Mouse (Mus musculus) forebrain, embryonic 14.5 days (tissue): ENCODE data around the gene Stoml2. TPM values are rescaled to one million over a fixed set of nuclear protein-coding genes. Genes with fewer than 3 reads are reported as not detected.

Experiments used
- ATAC-seq: fragments of 200-750 bp; cut with Nextera tagmentation; 2 replicates; pipeline ENCODE4 v1.8.0; 2017; ENCODE audit warnings: mild to moderate bottlenecking, moderate library complexity
- DNase-seq: peaks from one replicate; pipeline ENCODE4 v3.0.0-alpha.2; 2015; ENCODE audit warnings: low spot score
- H3K27ac ChIP-seq: fragments of 300-500 bp; sonication (generic); 2 replicates; pipeline ENCODE4 v1.5.1; 2014; ENCODE audit warnings: low read depth, mild to moderate bottlenecking, control low read depth, low read length, moderate library complexity
- H3K27me3 ChIP-seq: fragments of 300-500 bp; sonication (generic); replicated peaks from 2 replicates; pipeline ENCODE4 v1.6.1; 2014; ENCODE audit warnings: low read length, control low read depth, mixed read lengths; ENCODE audit not compliant: control insufficient read depth, insufficient read depth
- H3K36me3 ChIP-seq: fragments of 300-500 bp; sonication (generic); 2 replicates; pipeline ENCODE4 v1.6.1; 2014; ENCODE audit warnings: low read length, control low read depth; ENCODE audit not compliant: control insufficient read depth, insufficient read depth
- H3K4me1 ChIP-seq: fragments of 300-500 bp; sonication (generic); 2 replicates; pipeline ENCODE4 v1.6.1; 2014; ENCODE audit warnings: antibody characterized with exemption, low read length, control low read depth; ENCODE audit not compliant: control insufficient read depth, insufficient read depth
- H3K4me2 ChIP-seq: fragments of 300-500 bp; sonication (generic); 2 replicates; pipeline ENCODE4 v1.6.1; 2014; ENCODE audit warnings: mild to moderate bottlenecking, control low read depth, low read length
- H3K4me3 ChIP-seq: fragments of 300-500 bp; sonication (generic); 2 replicates; pipeline ENCODE4 v1.5.1; 2014; ENCODE audit warnings: low read depth, low read length, control low read depth
- H3K9ac ChIP-seq: fragments of 300-500 bp; sonication (generic); 2 replicates; pipeline ENCODE4 v1.6.1; 2014; ENCODE audit warnings: mild to moderate bottlenecking, low read length, control low read depth, moderate library complexity
- H3K9me3 ChIP-seq: fragments of 300-500 bp; sonication (generic); replicated peaks from 2 replicates; pipeline ENCODE4 v1.6.1; 2016; ENCODE audit warnings: low read length, control low read depth, mixed read lengths; ENCODE audit not compliant: control insufficient read depth
- WGBS: fragments of 180-500 bp; shearing (Covaris S2); extraction: QIAGEN DNeasy Blood & Tissue Kit; methylation state at CpG from one replicate; pipeline ENCODE4 v1.1.7; 2014; 5-methylcytosine and 5-hydroxymethylcytosine counted together
- polyA plus RNA-seq: library from polyadenylated mRNA; unstranded; fragments of >200 nt; fragmentation: Nextera tagmentation; extraction: Ambion mirVana; gene quantifications from 2 replicates; pipeline ENCODE4 v1.2.1, GENCODE M21; 2014

Stoml2 gene
- polyA plus RNA-seq, 1 experiment from 2014 or later = 334 TPM

- 94% methylated on average over 23 of the region's 23 CpGs for WGBS
- Histone ChIP-seq H3K4me3 (no peak overlapping the region), H3K27ac (no peak overlapping the region), H3K4me2 (no peak overlapping the region), H3K4me1 (peaks cover 7% of the 10 kb centered on the region), H3K36me3 (peaks cover 74% of the 10 kb centered on the region), H3K27me3 (no peaks in the 10 kb centered on the region), H3K9me3 (no peaks in the 10 kb centered on the region), H3K9ac (no peak overlapping the region)
- ATAC-seq (no peak), DNase-seq (no peak)
Observed at GRCm38 (mm10) chr4:43019641-43020465, 11.7 kb downstream of the Stoml2 start.

- H3K4me2 ChIP-seq = no peak overlapping the region
- ATAC-seq = no peak
- peaks cover under 1% of the 10 kb centered on the region; the same call in 1 of the 2 replicates for H3K4me1 ChIP-seq
- no peaks in the 10 kb centered on the region for H3K27me3 ChIP-seq
- H3K4me3 ChIP-seq = no peak overlapping the region
- DNase-seq = no peak
- WGBS = 93% methylated on average over 10 of the region's 10 CpGs
- no peak overlapping the region for H3K27ac ChIP-seq
- peaks cover 74% of the 10 kb centered on the region for H3K36me3 ChIP-seq
- no peak overlapping the region for H3K9ac ChIP-seq
- H3K9me3 ChIP-seq = no peaks in the 10 kb centered on the region
Observed at GRCm38 (mm10) chr4:43019176-43019575, 12.3 kb downstream of the Stoml2 start.

- Histone ChIP-seq H3K9me3 (no peaks in the 10 kb centered on the region), H3K27ac (no peak overlapping the region), H3K36me3 (peaks cover 65% of the 10 kb centered on the region), H3K4me3 (no peak overlapping the region), H3K4me1 (no peaks in the 10 kb centered on the region), H3K9ac (no peak overlapping the region), H3K27me3 (no peaks in the 10 kb centered on the region), H3K4me2 (no peak overlapping the region)
- DNase-seq = no peak
- ATAC-seq = no peak
- WGBS = 96% methylated on average over 4 of the region's 4 CpGs
Observed at GRCm38 (mm10) chr4:43018156-43018555, 13.4 kb downstream of the Stoml2 start.

GRCm38 (mm10) chr4:43012091-43012490 is 19.4 kb downstream of the Stoml2 start:
- Histone ChIP-seq H3K27ac (no peak overlapping the region), H3K9me3 (no peaks in the 10 kb centered on the region), H3K4me3 (no peak overlapping the region), H3K36me3 (peaks cover 7% of the 10 kb centered on the region), H3K4me2 (no peak overlapping the region), H3K4me1 (0 out of 2 replicates have a peak, but pooled peaks cover 6% of the 10 kb centered on the region), H3K9ac (no peak overlapping the region), H3K27me3 (no peaks in the 10 kb centered on the region)
- DNase-seq (no peak), ATAC-seq (no peak)
- WGBS = 100% methylated on average over 1 of the region's 1 CpGs

- Histone ChIP-seq H3K27me3 (no peaks in the 10 kb centered on the region), H3K36me3 (no peaks in the 10 kb centered on the region), H3K4me2 (peak within 1 kb of the TSS; percentile 69), H3K4me3 (peak within 1 kb of the TSS; percentile 66), H3K9me3 (no peaks in the 10 kb centered on the region), H3K9ac (peak within 1 kb of the TSS; percentile 63), H3K27ac (no peak within 1 kb of the TSS), H3K4me1 (0 out of 2 replicates have a peak, but pooled peaks cover 6% of the 10 kb centered on the region)
- 1% methylated on average over 37 of the region's 37 CpGs for WGBS
- DNase-seq (peak; percentile 90), ATAC-seq (peak; percentile 96)
Observed at GRCm38 (mm10) chr4:43010161-43011038, 21.1 kb downstream of the Stoml2 start, which contains the start of gene Fancg. Gene Fancg (minus strand): TSS chr4:43010506.

GRCm38 (mm10) chr4:43005765-43006164 is 25.7 kb downstream of the Stoml2 start:
- WGBS = 53% methylated on average over 2 of the region's 2 CpGs
- ATAC-seq = no peak

GRCm38 (mm10) chr4:43004951-43005350 is 26.6 kb downstream of the Stoml2 start:
- 92% methylated on average over 3 of the region's 3 CpGs for WGBS
- H3K4me1 ChIP-seq = 0 out of 2 replicates have a peak, but pooled peaks cover 6% of the 10 kb centered on the region
- no peak for ATAC-seq

More at GRCm38 (mm10) chr4:43005765-43006164, 25.7 kb downstream of the Stoml2 start:
- no peak overlapping the region for H3K9ac ChIP-seq
- no peaks in the 10 kb centered on the region for H3K9me3 ChIP-seq
- H3K4me2 ChIP-seq = no peak overlapping the region
- H3K4me3 ChIP-seq = no peak overlapping the region
- H3K27ac ChIP-seq = no peak overlapping the region
- H3K27me3 ChIP-seq = no peaks in the 10 kb centered on the region
- H3K36me3 ChIP-seq = 0 out of 2 replicates have a peak, but pooled peaks cover 4% of the 10 kb centered on the region
- peak; percentile 31 for DNase-seq
- 0 out of 2 replicates have a peak, but pooled peaks cover 6% of the 10 kb centered on the region for H3K4me1 ChIP-seq

GRCm38 (mm10) chr4:43002756-43003439 is 28.6 kb downstream of the Stoml2 start:
- ATAC-seq = no peak
- no peak overlapping the region for H3K9ac ChIP-seq
- peaks cover 7% of the 10 kb centered on the region; the same call in 1 of the 2 replicates for H3K36me3 ChIP-seq
- H3K4me2 ChIP-seq = no peak overlapping the region
- H3K4me3 ChIP-seq = no peak overlapping the region
- no peak for DNase-seq
- no peak overlapping the region for H3K27ac ChIP-seq
- no peaks in the 10 kb centered on the region for H3K9me3 ChIP-seq
- no peaks in the 10 kb centered on the region for H3K27me3 ChIP-seq
- 72% methylated on average over 12 of the region's 12 CpGs for WGBS
- H3K4me1 ChIP-seq = peaks cover 12% of the 10 kb centered on the region

More at GRCm38 (mm10) chr4:43004951-43005350, 26.6 kb downstream of the Stoml2 start:
- no peak overlapping the region for H3K9ac ChIP-seq
- no peaks in the 10 kb centered on the region for H3K9me3 ChIP-seq
- no peak overlapping the region for H3K4me2 ChIP-seq
- DNase-seq = no peak
- no peaks in the 10 kb centered on the region for H3K27me3 ChIP-seq
- no peak overlapping the region for H3K4me3 ChIP-seq
- 0 out of 2 replicates have a peak, but pooled peaks cover 4% of the 10 kb centered on the region for H3K36me3 ChIP-seq
- H3K27ac ChIP-seq = no peak overlapping the region
